Mouse (Mus musculus) liver, embryonic 14.5 days (tissue): ENCODE results near the gene Sesn2. TPM values are rescaled to one million over a fixed set of nuclear protein-coding genes. Genes with fewer than 3 reads are reported as not detected.

Experiments used
- ATAC-seq: fragments of 200-750 bp; cut with Nextera tagmentation; 2 replicates; pipeline ENCODE4 v1.8.0; 2017; ENCODE audit warnings: moderate number of reproducible peaks, mild to moderate bottlenecking, moderate library complexity; ENCODE audit not compliant: insufficient read depth
- DNase-seq, 3 experiments: peaks; one replicate each; pipeline ENCODE4 v3.0.0-alpha.2; 2012 to 2013; ENCODE audit warnings: low read depth in 3 of 3, low spot score in 3 of 3
- H3K27ac ChIP-seq: fragments of 300-500 bp; sonication (generic); 2 replicates; pipeline ENCODE4 v1.5.1; 2014; ENCODE audit warnings: moderate library complexity, mild to moderate bottlenecking, control low read depth, inconsistent platforms
- H3K27me3 ChIP-seq: fragments of 300-500 bp; sonication (generic); 2 replicates; pipeline ENCODE4 v1.6.1; 2014; ENCODE audit warnings: mild to moderate bottlenecking, low read length, moderate library complexity; ENCODE audit not compliant: control insufficient read depth, insufficient read depth
- H3K36me3 ChIP-seq: fragments of 300-500 bp; sonication (generic); replicated peaks from 2 replicates; pipeline ENCODE4 v1.6.1; 2014; ENCODE audit warnings: low read depth; ENCODE audit not compliant: control insufficient read depth, insufficient read depth
- H3K4me1 ChIP-seq, 2 experiments: fragments of 200-500 bp in 1 of 2; fragments of 300-500 bp in 1 of 2; sonication (generic) in 1 of 2; replicated peaks; 2 replicates each; pipeline ENCODE4 v1.6.1; 2012 to 2014; ENCODE audit warnings: antibody characterized with exemption in 1 of 2, inconsistent platforms in 1 of 2, low read length in 1 of 2; ENCODE audit not compliant: control insufficient read depth in 2 of 2, insufficient read depth in 2 of 2
- H3K4me2 ChIP-seq: fragments of 300-500 bp; sonication (generic); 2 replicates; pipeline ENCODE4 v1.6.1; 2014; ENCODE audit warnings: low read depth, mild to moderate bottlenecking, control low read depth, moderate library complexity
- H3K4me3 ChIP-seq, 2 experiments: fragments of 200-500 bp in 1 of 2; fragments of 300-500 bp in 1 of 2; sonication (generic) in 1 of 2; 2 replicates each; pipeline ENCODE4 v1.5.1; 2012 to 2014; ENCODE audit warnings: low read depth in 2 of 2, low read length in 2 of 2, mild to moderate bottlenecking in 2 of 2, control low read depth in 1 of 2, inconsistent platforms in 1 of 2, moderate library complexity in 1 of 2; ENCODE audit not compliant: insufficient read depth in 1 of 2
- H3K9ac ChIP-seq: fragments of 300-500 bp; sonication (generic); replicated peaks from 2 replicates; pipeline ENCODE4 v1.6.1; 2014; ENCODE audit warnings: mild to moderate bottlenecking, control low read depth, moderate library complexity
- H3K9me3 ChIP-seq: fragments of 300-500 bp; sonication (generic); 2 replicates; pipeline ENCODE4 v1.6.1; 2016; ENCODE audit warnings: low read length, mixed read lengths; ENCODE audit not compliant: control insufficient read depth
- CTCF ChIP-seq: IDR thresholded peaks from 2 replicates; pipeline ENCODE4 v1.5.1; 2016; ENCODE audit warnings: antibody characterized with exemption, low read depth, control low read depth
- EP300 ChIP-seq: IDR thresholded peaks from 2 replicates; pipeline ENCODE4 v1.6.1; 2016; ENCODE audit warnings: antibody characterized with exemption, low read depth
- WGBS: fragments of 180-500 bp; shearing (Covaris S2); extraction: QIAGEN DNeasy Blood & Tissue Kit; methylation state at CpG from one replicate; pipeline ENCODE4 v1.1.7; 2014; ENCODE audit not compliant: insufficient replicate concordance; 5-methylcytosine and 5-hydroxymethylcytosine counted together
- polyA plus RNA-seq, 2 experiments: library from polyadenylated mRNA; depleted of rRNA in 1 of 2; stranded (reverse) in 1 of 2; unstranded in 1 of 2; fragments of >200 nt; fragmentation: Nextera tagmentation in 1 of 2; extraction: Ambion mirVana in 1 of 2; gene quantifications; 2 replicates each; pipeline versions ENCODE4 v1.2.1 to v1.2.3; 2012 to 2014

The Sesn2 gene
- polyA plus RNA-seq, 2 experiments: 3.3 to 3.4 TPM

- no peak for TF ChIP-seq EP300
- no peak for TF ChIP-seq CTCF
- ATAC-seq: no peak
- Histone ChIP-seq H3K4me2 (no peak overlapping the region), H3K27me3 (no peaks in the 10 kb centered on the region), H3K27ac (no peak overlapping the region), H3K9ac (no peak overlapping the region), H3K4me1 (peaks cover 4 to 5% of the 10 kb centered on the region in 2 experiments; a peak in 3 of 4 replicates), H3K36me3 (no peaks in the 10 kb centered on the region), H3K4me3 (no peak overlapping the region), H3K9me3 (no peaks in the 10 kb centered on the region)
- 58% methylated on average over 12 of the region's 12 CpGs for WGBS
- no peak for DNase-seq
These were observed 64.2 kb downstream of the Sesn2 start for GRCm38 (mm10) chr4:132446105-132446504.

GRCm38 (mm10) chr4:132444516-132444915 lies 65.8 kb downstream of the Sesn2 start:
- ATAC-seq: no peak
- WGBS: 78% methylated on average over 8 of the region's 8 CpGs
- H3K9ac ChIP-seq: no peak overlapping the region

More at GRCm38 (mm10) chr4:132444516-132444915, 65.8 kb downstream of the Sesn2 start:
- H3K9me3 ChIP-seq: no peaks in the 10 kb centered on the region
- H3K27ac ChIP-seq: no peak overlapping the region
- H3K36me3 ChIP-seq: no peaks in the 10 kb centered on the region
- no peak overlapping the region for H3K4me3 ChIP-seq
- TF ChIP-seq EP300: no peak
- H3K27me3 ChIP-seq: no peaks in the 10 kb centered on the region
- DNase-seq: no peak
- no peak overlapping the region for H3K4me2 ChIP-seq
- peaks cover 0 to under 1% of the 10 kb centered on the region in 2 experiments; a peak in 2 of 4 replicates for H3K4me1 ChIP-seq

Other genes starting within 250 kb of the Sesn2 start
- gene Gmeb1, start 248.9 kb downstream of the Sesn2 start, polyA plus RNA-seq (2012; rRNA removed): 6.3 and 8.1 TPM in 2 replicates
- gene Gmeb1, start 248.9 kb downstream of the Sesn2 start, polyA plus RNA-seq (2014; fragmentation: Nextera tagmentation; extraction: Ambion mirVana): 9.9 and 12.2 TPM in 2 replicates
- 10.4 and 24.5 TPM in 2 replicates for gene Taf12, start 236.1 kb downstream of the Sesn2 start, polyA plus RNA-seq (2012; rRNA removed)
- gene Taf12, start 236.1 kb downstream of the Sesn2 start, polyA plus RNA-seq (2014; fragmentation: Nextera tagmentation; extraction: Ambion mirVana): 48.7 and 49.5 TPM in 2 replicates
- gene Rab42, start 207.1 kb downstream of the Sesn2 start, polyA plus RNA-seq (2012; rRNA removed): 0.33 and 0.47 TPM in 2 replicates
- gene Rab42, start 207.1 kb downstream of the Sesn2 start, polyA plus RNA-seq (2014; fragmentation: Nextera tagmentation; extraction: Ambion mirVana): 0.25 and 0.27 TPM in 2 replicates
- gene Trnau1ap, start 181.0 kb downstream of the Sesn2 start, polyA plus RNA-seq (2012; rRNA removed): 7.0 and 8.8 TPM in 2 replicates
- 36.6 and 36.7 TPM in 2 replicates for gene Trnau1ap, start 181.0 kb downstream of the Sesn2 start, polyA plus RNA-seq (2014; fragmentation: Nextera tagmentation; extraction: Ambion mirVana)
- gene Rcc1, start 156.9 kb downstream of the Sesn2 start, polyA plus RNA-seq (2012; rRNA removed): 21.5 and 22.2 TPM in 2 replicates
- 27.2 and 32.0 TPM in 2 replicates for gene Rcc1, start 156.9 kb downstream of the Sesn2 start, polyA plus RNA-seq (2014; fragmentation: Nextera tagmentation; extraction: Ambion mirVana)
- 6.2 and 7.4 TPM in 2 replicates for gene Phactr4, start 88.0 kb downstream of the Sesn2 start, polyA plus RNA-seq (2012; rRNA removed)
- 10.9 and 14.0 TPM in 2 replicates for gene Phactr4, start 88.0 kb downstream of the Sesn2 start, polyA plus RNA-seq (2014; fragmentation: Nextera tagmentation; extraction: Ambion mirVana)
- gene Med18, start 46.6 kb downstream of the Sesn2 start, polyA plus RNA-seq (2012; rRNA removed): 4.0 and 4.3 TPM in 2 replicates
- 3.4 and 3.9 TPM in 2 replicates for gene Med18, start 46.6 kb downstream of the Sesn2 start, polyA plus RNA-seq (2014; fragmentation: Nextera tagmentation; extraction: Ambion mirVana)
- gene Atpif1, start 23.2 kb upstream of the Sesn2 start, polyA plus RNA-seq (2012; rRNA removed): 544 and 902 TPM in 2 replicates
- gene Atpif1, start 23.2 kb upstream of the Sesn2 start, polyA plus RNA-seq (2014; fragmentation: Nextera tagmentation; extraction: Ambion mirVana): 1,811 and 1,820 TPM in 2 replicates
- 47.6 and 84.2 TPM in 2 replicates for gene Dnajc8, start 25.0 kb upstream of the Sesn2 start, polyA plus RNA-seq (2012; rRNA removed)
- 109 and 111 TPM in 2 replicates for gene Dnajc8, start 25.0 kb upstream of the Sesn2 start, polyA plus RNA-seq (2014; fragmentation: Nextera tagmentation; extraction: Ambion mirVana)
- 0.52 and 0.61 TPM in 2 replicates for gene Ptafr, start 53.6 kb upstream of the Sesn2 start, polyA plus RNA-seq (2012; rRNA removed)
- gene Ptafr, start 53.6 kb upstream of the Sesn2 start, polyA plus RNA-seq (2014; fragmentation: Nextera tagmentation; extraction: Ambion mirVana): 0.18 and 0.25 TPM in 2 replicates
- 11.5 and 12.0 TPM in 2 replicates for gene Eya3, start 128.5 kb upstream of the Sesn2 start, polyA plus RNA-seq (2012; rRNA removed)
- 13.5 and 14.6 TPM in 2 replicates for gene Eya3, start 128.5 kb upstream of the Sesn2 start, polyA plus RNA-seq (2014; fragmentation: Nextera tagmentation; extraction: Ambion mirVana)
- 1.9 and 2.1 TPM in 2 replicates for gene Xkr8, start 222.0 kb upstream of the Sesn2 start, polyA plus RNA-seq (2012; rRNA removed)
- 3.3 and 3.5 TPM in 2 replicates for gene Xkr8, start 222.0 kb upstream of the Sesn2 start, polyA plus RNA-seq (2014; fragmentation: Nextera tagmentation; extraction: Ambion mirVana)
- gene Smpdl3b, start 246.8 kb upstream of the Sesn2 start, polyA plus RNA-seq (2012; rRNA removed): 0.92 and 1.1 TPM in 2 replicates
- gene Smpdl3b, start 246.8 kb upstream of the Sesn2 start, polyA plus RNA-seq (2014; fragmentation: Nextera tagmentation; extraction: Ambion mirVana): 1.2 and 1.3 TPM in 2 replicates